Mouse (Mus musculus) gastrocnemius, postnatal 10 days (tissue): ENCODE measurements around the gene Vmn2r4. TPM values are rescaled to one million over a fixed set of nuclear protein-coding genes. Genes with fewer than 3 reads are reported as not detected.
"Not testable (repeated sequence)": the region's sequence is repeated elsewhere in the genome, so short reads cannot be mapped to it uniquely, and the experiment has no call there.

Source experiments
- DNase-seq: peaks from one replicate; pipeline ENCODE4 v3.0.0; 2021; ENCODE audit warnings: mixed read lengths
- long read RNA-seq, 2 experiments: library from polyadenylated mRNA; stranded (forward); transcript quantifications; one replicate each; pipeline ENCODE4 v2.0.0; 2021
- total RNA-seq, 2 experiments: library from RNA; stranded (reverse); gene quantifications; 2 replicates each; pipeline ENCODE4 v1.2.3; 2021

Vmn2r4 gene
- total RNA-seq = not detected
- long read RNA-seq, experiment 1 = 0 reads
- long read RNA-seq, experiment 2 = 0 reads

GRCm38 (mm10) chr3:64415268-64415667 lies at the start of gene Vmn2r4:
Gene Vmn2r4, minus strand, starts transcription at chr3:64415368.
- not testable (repeated sequence) for DNase-seq

GRCm38 (mm10) chr3:64434261-64434660 lies 19.1 kb upstream of the Vmn2r4 start:
- DNase-seq = not testable (repeated sequence)

GRCm38 (mm10) chr3:64428117-64428798 lies 13.1 kb upstream of the Vmn2r4 start:
- not testable (repeated sequence) for DNase-seq

GRCm38 (mm10) chr3:64422141-64422540 lies 7.0 kb upstream of the Vmn2r4 start:
- not testable (repeated sequence) for DNase-seq

- not testable (repeated sequence) for DNase-seq
These were observed 2.3 kb upstream of the Vmn2r4 start for GRCm38 (mm10) chr3:64417477-64417876.

- DNase-seq = not testable (repeated sequence)
These were observed 915 bp downstream of the Vmn2r4 start for GRCm38 (mm10) chr3:64414253-64414652.

- DNase-seq = no peak
These were observed 55.7 kb downstream of the Vmn2r4 start for GRCm38 (mm10) chr3:64359286-64360035.

Other genes with a start within 250 kb of the Vmn2r4 start
- gene Vmn2r3, start 125.7 kb downstream of the Vmn2r4 start, total RNA-seq = not detected
- not detected for gene Vmn2r5, start 94.5 kb upstream of the Vmn2r4 start, total RNA-seq
- gene Vmn2r6, start 150.5 kb upstream of the Vmn2r4 start, total RNA-seq = not detected